Mouse (Mus musculus) naive thymus-derived CD4-positive, alpha-beta T cell, adult 2 months (primary cell): ENCODE data around the gene Igf2bp2.

ENCODE experiments used
- DNase-seq: peaks from one replicate; pipeline ENCODE4 v3.0.0-alpha.2; 2011; ENCODE audit warnings: low read depth

Gene Igf2bp2

GRCm38 (mm10) chr16:22106012-22106584, 57.0 kb downstream of the Igf2bp2 start:
- peak; percentile 17 for DNase-seq

- DNase-seq = no peak
Measured at GRCm38 (mm10) chr16:22100067-22100466, 63.0 kb downstream of the Igf2bp2 start.

DNA sequence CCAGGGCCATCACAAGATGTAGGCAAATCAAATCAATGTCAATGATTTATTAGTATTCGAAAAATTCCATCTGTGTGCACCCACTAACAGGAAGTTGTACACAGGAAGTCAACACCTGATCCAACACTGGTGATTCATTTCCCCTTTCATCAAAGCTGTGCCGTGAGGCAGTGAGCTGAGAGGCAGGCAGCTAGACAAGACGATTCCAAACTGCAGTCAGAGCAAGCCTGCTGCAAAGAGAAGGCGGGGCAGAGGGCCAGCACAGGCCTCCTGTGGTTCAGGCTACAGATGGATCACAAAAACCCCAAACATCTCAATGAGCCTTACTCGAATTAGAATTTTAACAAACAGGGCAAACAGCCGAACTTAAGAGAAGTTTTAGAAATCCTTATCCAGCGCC, 65.4 kb downstream of the Igf2bp2 start:
- peak; percentile 13 for DNase-seq

DNA sequence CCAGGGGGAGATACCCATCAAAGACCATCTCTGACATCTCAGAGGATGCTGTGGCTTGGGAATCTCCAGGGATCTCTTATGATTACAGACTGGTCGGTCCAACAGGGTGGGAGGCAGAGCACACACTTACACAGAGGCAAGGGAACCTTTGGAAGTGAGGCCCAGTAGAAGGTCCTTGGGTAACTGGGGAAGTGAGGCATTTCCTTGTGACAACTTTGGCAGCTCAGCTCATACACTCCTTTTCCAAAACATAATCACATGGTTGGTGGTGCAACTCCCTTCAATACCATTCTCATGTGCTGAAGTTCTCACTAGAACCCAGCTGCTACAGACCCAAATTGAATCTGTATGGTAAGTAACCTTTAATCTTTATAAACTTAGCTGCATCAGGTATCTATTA, 67.3 kb downstream of the Igf2bp2 start:
- no peak for DNase-seq

GRCm38 (mm10) chr16:22091255-22091783, 71.8 kb downstream of the Igf2bp2 start:
- no peak for DNase-seq

GRCm38 (mm10) chr16:22085411-22085810, 77.7 kb downstream of the Igf2bp2 start:
- DNase-seq = no peak

GRCm38 (mm10) chr16:22080125-22080710, 82.9 kb downstream of the Igf2bp2 start:
- no peak for DNase-seq

- no peak for DNase-seq
Measured at GRCm38 (mm10) chr16:22076620-22076941, 86.5 kb downstream of the Igf2bp2 start.

GRCm38 (mm10) chr16:22075829-22076619, 87.1 kb downstream of the Igf2bp2 start:
- no peak for DNase-seq

DNA sequence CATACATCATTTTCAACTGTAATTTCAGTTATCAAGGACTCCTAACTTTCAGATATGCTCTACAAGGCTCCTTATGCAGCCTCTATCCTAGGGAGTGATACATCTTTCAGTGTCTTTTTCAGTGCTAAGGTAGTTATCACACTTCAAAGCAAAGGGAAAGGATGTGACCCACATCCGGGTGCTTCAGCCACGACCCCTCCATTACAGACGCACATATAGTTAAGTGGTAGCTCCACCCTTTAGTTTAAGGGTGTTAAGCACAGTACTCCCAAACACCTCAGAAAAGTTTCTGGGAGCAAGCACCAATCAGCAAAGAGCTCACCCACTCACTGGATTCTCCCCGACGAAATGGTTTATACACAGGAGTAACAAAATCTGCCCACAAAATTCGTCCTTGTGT, 88.0 kb downstream of the Igf2bp2 start:
- DNase-seq = peak; percentile 57

GRCm38 (mm10) chr16:22071361-22071760, 91.7 kb downstream of the Igf2bp2 start:
- DNase-seq = no peak

GRCm38 (mm10) chr16:22067406-22067805, 95.7 kb downstream of the Igf2bp2 start:
- DNase-seq = no peak

- DNase-seq = no peak
Measured at GRCm38 (mm10) chr16:22065536-22065935, 97.6 kb downstream of the Igf2bp2 start.

- DNase-seq = peak; percentile 42
Measured at GRCm38 (mm10) chr16:22062284-22062683, 100.8 kb downstream of the Igf2bp2 start.

DNA sequence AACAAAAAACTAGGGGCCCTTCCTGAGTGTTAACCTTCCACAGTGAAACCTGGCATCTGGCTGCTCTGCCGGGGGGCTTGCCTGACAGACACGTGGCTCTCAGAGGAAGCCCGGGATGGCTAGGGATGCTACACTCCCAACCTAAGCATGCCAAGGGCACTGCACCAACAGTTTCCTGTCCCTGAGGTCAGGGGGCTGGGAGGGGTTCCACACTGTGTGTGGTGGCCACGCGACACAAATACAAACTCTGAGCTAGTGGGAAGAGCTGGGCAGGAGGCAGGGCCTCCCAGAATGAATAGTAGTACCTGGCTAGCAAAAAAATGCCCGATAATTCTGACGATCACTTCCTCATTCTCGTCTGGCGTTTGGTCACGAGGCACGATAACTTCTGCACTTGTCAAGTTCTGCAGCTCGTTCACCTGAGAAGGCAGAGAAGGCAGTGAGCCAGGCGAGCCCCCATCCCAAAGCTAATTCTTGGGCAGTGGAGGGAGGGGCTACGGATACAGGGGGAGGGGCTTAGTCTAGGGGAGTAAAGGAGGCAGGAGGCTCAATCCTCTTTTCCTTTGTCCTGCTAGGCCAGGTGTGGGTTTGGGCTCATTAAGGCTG, 101.4 kb downstream of the Igf2bp2 start:
- peak; percentile 54 for DNase-seq

GRCm38 (mm10) chr16:22060416-22060815, 102.7 kb downstream of the Igf2bp2 start:
- DNase-seq = no peak

DNA sequence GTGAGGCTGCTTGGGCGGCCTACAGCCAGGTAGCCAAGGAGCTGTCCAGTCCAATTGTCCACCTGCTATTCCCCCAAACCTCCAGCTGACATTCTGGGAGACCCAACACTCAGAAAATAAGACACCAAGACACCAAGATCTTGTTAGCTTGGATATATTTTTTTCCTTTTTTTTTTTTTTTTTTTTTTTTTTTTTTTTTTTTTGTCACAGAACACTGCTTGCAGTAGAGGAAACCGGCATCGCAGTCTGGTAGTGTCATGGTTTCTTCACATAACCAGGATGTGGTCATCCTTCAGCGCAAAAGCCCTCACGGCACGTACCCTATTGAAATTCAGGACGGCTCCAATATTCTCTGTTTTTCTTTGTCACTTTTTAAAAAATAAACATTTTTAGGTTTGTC, 104.2 kb downstream of the Igf2bp2 start:
- peak; percentile 37 for DNase-seq

- no peak for DNase-seq
Measured at GRCm38 (mm10) chr16:22057498-22057897, 105.6 kb downstream of the Igf2bp2 start.

GRCm38 (mm10) chr16:22053411-22053810, 109.7 kb downstream of the Igf2bp2 start:
- no peak for DNase-seq

DNA sequence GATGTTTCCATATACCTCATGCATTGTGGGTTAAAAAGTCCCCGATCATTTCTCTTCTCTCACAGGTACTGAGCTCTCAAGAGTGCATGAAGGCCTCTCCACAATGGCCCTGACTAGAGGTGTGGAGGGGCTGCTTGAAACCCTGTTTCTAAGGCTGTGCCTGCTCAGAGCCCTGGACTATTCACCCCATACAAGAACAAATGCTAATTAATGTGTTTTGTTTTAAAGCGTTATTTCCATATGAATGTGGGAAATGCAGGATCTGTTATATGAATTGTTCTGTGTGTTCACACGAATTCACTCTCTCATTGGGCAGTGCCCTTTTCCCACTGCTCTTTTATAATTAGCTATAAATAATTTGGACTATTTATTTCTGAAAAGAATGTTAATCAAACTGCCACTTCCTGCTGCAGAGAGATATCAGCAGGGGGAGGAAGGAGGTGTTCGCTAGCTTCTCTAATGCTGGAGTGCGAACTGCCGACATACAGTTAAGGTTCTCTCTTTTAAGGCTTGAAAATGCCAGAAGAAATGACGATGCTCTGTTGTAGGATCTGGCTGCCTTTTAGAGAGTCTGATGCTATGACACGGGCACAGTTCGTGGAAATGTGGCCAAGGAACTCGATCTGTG, 116.2 kb downstream of the Igf2bp2 start:
- no peak for DNase-seq

GRCm38 (mm10) chr16:22045930-22046329, 117.2 kb downstream of the Igf2bp2 start:
- no peak for DNase-seq

GRCm38 (mm10) chr16:22043830-22044229, 119.3 kb downstream of the Igf2bp2 start:
- no peak for DNase-seq
